Mouse (Mus musculus) midbrain, embryonic 11.5 days (tissue): ENCODE data around the gene Mfsd6l. TPM values are rescaled to one million over a fixed set of nuclear protein-coding genes. Genes with fewer than 3 reads are reported as not detected.

ENCODE experiments used
- ATAC-seq: fragments of 200-750 bp; cut with Nextera tagmentation; 2 replicates; pipeline ENCODE4 v1.8.0; 2017; ENCODE audit warnings: moderate TSS enrichment, moderate library complexity; ENCODE audit not compliant: low FRiP score
- DNase-seq: peaks from one replicate; pipeline ENCODE4 v3.0.0; 2015; ENCODE audit warnings: low spot score; ENCODE audit errors: missing footprints
- H3K27ac ChIP-seq: fragments of 300-500 bp; sonication (generic); 2 replicates; pipeline ENCODE4 v1.5.1; 2014; ENCODE audit warnings: low read depth, low read length
- H3K27me3 ChIP-seq: fragments of 300-500 bp; sonication (generic); 2 replicates; pipeline ENCODE4 v1.6.1; 2014; ENCODE audit warnings: mild to moderate bottlenecking, low read length, moderate library complexity, mixed read lengths; ENCODE audit not compliant: control insufficient read depth, insufficient read depth
- H3K36me3 ChIP-seq: fragments of 300-500 bp; sonication (generic); 2 replicates; pipeline ENCODE4 v1.6.1; 2014; ENCODE audit warnings: mild to moderate bottlenecking, low read length, moderate library complexity, mixed read lengths; ENCODE audit not compliant: control insufficient read depth, insufficient read depth
- H3K4me1 ChIP-seq: fragments of 300-500 bp; sonication (generic); 2 replicates; pipeline ENCODE4 v1.6.1; 2014; ENCODE audit warnings: low read length; ENCODE audit not compliant: control insufficient read depth, insufficient read depth
- H3K4me2 ChIP-seq: fragments of 300-500 bp; sonication (generic); 2 replicates; pipeline ENCODE4 v1.6.1; 2014; ENCODE audit warnings: mild to moderate bottlenecking, moderate library complexity
- H3K4me3 ChIP-seq: fragments of 300-500 bp; sonication (generic); 2 replicates; pipeline ENCODE4 v1.5.1; 2014; ENCODE audit warnings: low read depth, low read length
- H3K9ac ChIP-seq: fragments of 300-500 bp; sonication (generic); 2 replicates; pipeline ENCODE4 v1.6.1; 2014; ENCODE audit warnings: low read length
- H3K9me3 ChIP-seq: fragments of 300-500 bp; sonication (generic); 2 replicates; pipeline ENCODE4 v1.6.1; 2016; ENCODE audit warnings: low read length; ENCODE audit not compliant: control insufficient read depth
- WGBS: fragments of 180-500 bp; shearing (Covaris S2); extraction: QIAGEN DNeasy Blood & Tissue Kit; methylation state at CpG from one replicate; pipeline ENCODE4 v1.1.7; 2014; 5-methylcytosine and 5-hydroxymethylcytosine counted together
- polyA plus RNA-seq: library from polyadenylated mRNA; unstranded; fragments of >200 nt; fragmentation: Nextera tagmentation; extraction: Ambion mirVana; gene quantifications from 2 replicates; pipeline ENCODE4 v1.2.1, GENCODE M21; 2014

Gene Mfsd6l
- polyA plus RNA-seq, result not detected in 2 replicates

GRCm38 (mm10) chr11:68555918-68556584 lies at the start of gene Mfsd6l:
TSS of gene Mfsd6l (plus strand) at chr11:68556186.
- DNase-seq (peak; percentile 69), ATAC-seq (no peak)
- Histone ChIP-seq H3K27me3 (peaks cover 2% of the 10 kb centered on the region; the same call in 1 of the 2 replicates), H3K4me1 (peaks cover 5% of the 10 kb centered on the region; the same call in 1 of the 2 replicates), H3K9ac (no peak within 1 kb of the TSS), H3K27ac (no peak within 1 kb of the TSS), H3K9me3 (no peaks in the 10 kb centered on the region), H3K4me2 (peak within 1 kb of the TSS; percentile 29; the same call in 1 of the 2 replicates), H3K4me3 (no peak within 1 kb of the TSS), H3K36me3 (no peaks in the 10 kb centered on the region)
- 12% methylated on average over 37 of the region's 37 CpGs for WGBS

- H3K9ac ChIP-seq, result no peak overlapping the region
- H3K9me3 ChIP-seq, result no peaks in the 10 kb centered on the region
- no peaks in the 10 kb centered on the region for H3K36me3 ChIP-seq
- H3K27me3 ChIP-seq, result no peaks in the 10 kb centered on the region
- no peak overlapping the region for H3K4me3 ChIP-seq
- no peak for DNase-seq
- H3K4me1 ChIP-seq, result no peaks in the 10 kb centered on the region
- WGBS, result 90% methylated on average over 7 of the region's 7 CpGs
- no peak overlapping the region for H3K27ac ChIP-seq
- ATAC-seq, result no peak
- H3K4me2 ChIP-seq, result no peak overlapping the region
Measured at GRCm38 (mm10) chr11:68507246-68507645, 48.7 kb upstream of the Mfsd6l start.

- no peak for ATAC-seq
- WGBS, result 66% methylated on average over 5 of the region's 5 CpGs
- no peaks in the 10 kb centered on the region for H3K4me1 ChIP-seq
Measured at GRCm38 (mm10) chr11:68508619-68509018, 47.4 kb upstream of the Mfsd6l start.

GRCm38 (mm10) chr11:68509194-68509593 lies 46.8 kb upstream of the Mfsd6l start:
- Histone ChIP-seq H3K36me3 (no peaks in the 10 kb centered on the region), H3K4me1 (no peaks in the 10 kb centered on the region), H3K4me2 (no peak overlapping the region), H3K4me3 (no peak overlapping the region), H3K9ac (no peak overlapping the region), H3K27ac (no peak overlapping the region), H3K9me3 (no peaks in the 10 kb centered on the region), H3K27me3 (no peaks in the 10 kb centered on the region)
- DNase-seq (no peak), ATAC-seq (no peak)
- WGBS, result 63% methylated on average over 2 of the region's 2 CpGs

More at GRCm38 (mm10) chr11:68508619-68509018, 47.4 kb upstream of the Mfsd6l start:
- no peak overlapping the region for H3K4me3 ChIP-seq
- H3K9me3 ChIP-seq, result no peaks in the 10 kb centered on the region
- no peak overlapping the region for H3K27ac ChIP-seq
- H3K27me3 ChIP-seq, result no peaks in the 10 kb centered on the region
- peak; percentile 26 for DNase-seq
- H3K9ac ChIP-seq, result no peak overlapping the region
- no peaks in the 10 kb centered on the region for H3K36me3 ChIP-seq
- H3K4me2 ChIP-seq, result no peak overlapping the region

GRCm38 (mm10) chr11:68513969-68514368 lies 42.0 kb upstream of the Mfsd6l start:
- ATAC-seq (no peak), DNase-seq (no peak)
- no peaks in the 10 kb centered on the region for H3K4me1 ChIP-seq
- no peak overlapping the region for H3K9ac ChIP-seq
- 43% methylated on average over 3 of the region's 3 CpGs for WGBS
- H3K4me3 ChIP-seq, result no peak overlapping the region
- no peak overlapping the region for H3K27ac ChIP-seq
- no peak overlapping the region for H3K4me2 ChIP-seq
- no peaks in the 10 kb centered on the region for H3K27me3 ChIP-seq
- H3K36me3 ChIP-seq, result no peaks in the 10 kb centered on the region
- H3K9me3 ChIP-seq, result no peaks in the 10 kb centered on the region

GRCm38 (mm10) chr11:68519362-68519761 lies 36.6 kb upstream of the Mfsd6l start:
- no peaks in the 10 kb centered on the region; the same call in 1 of the 2 replicates for H3K9me3 ChIP-seq
- DNase-seq, result no peak
- no peaks in the 10 kb centered on the region for H3K27me3 ChIP-seq
- WGBS, result 89% methylated on average over 4 of the region's 4 CpGs
- no peak overlapping the region for H3K9ac ChIP-seq
- H3K4me3 ChIP-seq, result no peak overlapping the region
- no peak for ATAC-seq
- no peak overlapping the region for H3K4me2 ChIP-seq
- no peaks in the 10 kb centered on the region for H3K4me1 ChIP-seq
- H3K27ac ChIP-seq, result no peak overlapping the region
- H3K36me3 ChIP-seq, result no peaks in the 10 kb centered on the region

GRCm38 (mm10) chr11:68519815-68520214 lies 36.2 kb upstream of the Mfsd6l start:
- no peak overlapping the region for H3K27ac ChIP-seq
- no peak overlapping the region for H3K4me2 ChIP-seq
- H3K9ac ChIP-seq, result no peak overlapping the region
- no peaks in the 10 kb centered on the region for H3K36me3 ChIP-seq
- no peak for DNase-seq
- WGBS, result 93% methylated on average over 5 of the region's 5 CpGs
- H3K9me3 ChIP-seq, result no peaks in the 10 kb centered on the region; the same call in 1 of the 2 replicates
- no peak for ATAC-seq
- H3K4me3 ChIP-seq, result no peak overlapping the region
- no peaks in the 10 kb centered on the region for H3K27me3 ChIP-seq
- H3K4me1 ChIP-seq, result no peaks in the 10 kb centered on the region

- ATAC-seq (no peak), DNase-seq (no peak)
- H3K4me2 ChIP-seq, result no peak overlapping the region
- WGBS, result 89% methylated on average over 2 of the region's 2 CpGs
- H3K27me3 ChIP-seq, result no peaks in the 10 kb centered on the region
- H3K36me3 ChIP-seq, result no peaks in the 10 kb centered on the region
- H3K9ac ChIP-seq, result no peak overlapping the region
- H3K27ac ChIP-seq, result no peak overlapping the region
- H3K4me1 ChIP-seq, result no peaks in the 10 kb centered on the region
- H3K9me3 ChIP-seq, result no peaks in the 10 kb centered on the region; the same call in 1 of the 2 replicates
- no peak overlapping the region for H3K4me3 ChIP-seq
Measured at GRCm38 (mm10) chr11:68520439-68520838, 35.5 kb upstream of the Mfsd6l start.

- DNase-seq, result peak; percentile 66
- Histone ChIP-seq H3K27me3 (no peaks in the 10 kb centered on the region), H3K4me1 (no peaks in the 10 kb centered on the region), H3K4me2 (no peak overlapping the region), H3K9me3 (no peaks in the 10 kb centered on the region; the same call in 1 of the 2 replicates), H3K27ac (no peak overlapping the region), H3K4me3 (no peak overlapping the region), H3K36me3 (no peaks in the 10 kb centered on the region), H3K9ac (no peak overlapping the region)
- 81% methylated on average over 5 of the region's 5 CpGs for WGBS
- ATAC-seq, result no peak
Measured at GRCm38 (mm10) chr11:68521352-68521751, 34.6 kb upstream of the Mfsd6l start.
